Mouse (Mus musculus) thymus, adult 2 months (tissue): ENCODE results near the gene Dennd2a.
"Not testable (repeated sequence)": the region's sequence is repeated elsewhere in the genome, so short reads cannot be mapped to it uniquely, and the experiment has no call there.

Experiments used
- CTCF ChIP-seq: fragments of 200-500 bp; IDR thresholded peaks from 2 replicates; pipeline ENCODE4 v1.5.1; 2012; ENCODE audit warnings: mild to moderate bottlenecking, control low read depth, low read length, moderate library complexity, borderline replicate concordance; ENCODE audit not compliant: control insufficient read depth, poor library complexity, insufficient read depth; ENCODE audit errors: extremely low read depth
- POLR2A ChIP-seq: fragments of 200-500 bp; IDR thresholded peaks from 2 replicates; pipeline ENCODE4 v1.6.1; 2012; ENCODE audit warnings: mild to moderate bottlenecking, low read length, control low read depth, moderate library complexity; ENCODE audit not compliant: control insufficient read depth, poor library complexity, insufficient read depth; ENCODE audit errors: extremely low read depth

DNA sequence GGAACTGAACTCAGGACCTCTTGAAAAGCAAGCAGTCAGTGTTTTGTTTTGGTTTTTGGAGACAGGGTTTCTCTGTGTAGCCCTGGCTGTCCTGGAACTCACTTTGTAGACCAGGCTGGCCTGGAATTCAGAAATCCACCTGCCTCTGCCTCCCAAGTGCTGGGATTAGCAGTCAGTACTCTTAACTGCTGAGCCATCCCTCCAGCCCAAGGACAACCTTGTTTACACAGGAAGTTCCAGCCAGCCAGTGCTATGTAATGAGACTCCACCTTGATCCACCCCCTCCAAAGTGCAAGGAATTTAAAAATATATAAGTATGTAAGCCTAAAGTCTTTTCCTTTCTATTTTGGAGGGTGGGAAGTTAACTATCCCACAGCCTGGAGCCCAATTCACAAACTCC is 141.0 kb downstream of the Dennd2a start:
- TF ChIP-seq CTCF, POLR2A: not testable (repeated sequence)
